Mouse (Mus musculus): ENCODE results near the gene Crtac1.

Gene Crtac1

DNA sequence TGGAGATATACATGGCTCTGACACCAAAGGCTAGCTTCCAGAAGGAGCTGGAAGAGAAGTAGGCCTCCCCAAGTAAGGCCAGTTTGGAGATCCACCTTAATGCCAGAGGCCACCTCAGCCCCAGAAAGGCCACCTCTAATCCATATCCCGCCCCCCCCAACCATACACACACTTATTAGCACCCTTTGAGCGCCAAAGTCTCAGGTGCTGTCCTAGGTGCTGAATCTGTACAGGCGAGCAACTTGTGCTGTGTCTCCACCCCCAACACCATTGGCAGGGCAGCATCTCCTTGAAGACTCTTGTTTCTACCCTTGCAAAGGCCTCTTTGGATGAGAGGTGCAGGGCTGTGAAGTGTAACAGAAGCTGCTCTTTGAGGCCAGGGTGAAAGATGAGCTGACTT is 6.4 kb downstream of the Crtac1 start:
- peak; percentile 49 for DNase-seq (ENCODE audit: low read depth)

DNA sequence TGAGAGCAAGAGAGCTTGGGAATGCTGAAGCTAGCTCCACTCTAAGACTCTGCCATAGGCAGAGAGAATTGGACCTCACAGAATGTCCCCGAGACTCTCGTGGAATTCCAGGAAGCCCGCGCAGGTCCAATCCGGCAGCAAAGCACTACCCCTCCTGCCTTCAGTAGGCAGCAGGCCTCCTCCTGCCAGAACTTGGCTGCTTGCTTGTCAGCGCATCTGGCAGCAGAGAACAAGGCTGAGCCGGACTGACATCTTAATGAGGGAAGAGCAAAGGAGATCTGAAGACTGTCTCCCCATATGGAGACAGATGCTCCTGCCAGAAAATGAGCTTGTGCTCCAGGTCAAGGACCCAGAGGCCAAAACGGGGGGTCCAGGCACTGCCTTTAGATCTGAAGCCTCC is 16.5 kb downstream of the Crtac1 start:
- DNase-seq (ENCODE audit: low read depth): no peak

DNA sequence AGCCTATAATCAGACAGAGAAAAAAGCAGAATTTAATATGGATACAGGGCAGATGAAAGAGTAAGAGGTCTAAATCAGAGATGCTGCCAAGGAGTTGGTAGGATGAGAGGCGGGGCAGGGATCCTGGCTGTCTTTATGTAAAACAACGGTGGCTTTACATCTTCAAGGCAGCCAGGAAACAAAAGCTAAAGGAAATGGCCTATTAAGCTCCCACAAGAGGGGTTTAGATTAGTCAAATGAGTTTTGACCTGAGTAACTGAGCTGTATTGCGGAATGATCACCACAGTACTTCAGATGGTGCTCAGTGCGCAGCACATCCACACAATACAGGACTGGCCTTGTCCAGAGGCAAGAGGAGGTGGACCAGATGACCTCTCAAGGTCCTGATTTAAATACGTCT is 21.7 kb downstream of the Crtac1 start:
- no peak for DNase-seq (ENCODE audit: low read depth)

DNA sequence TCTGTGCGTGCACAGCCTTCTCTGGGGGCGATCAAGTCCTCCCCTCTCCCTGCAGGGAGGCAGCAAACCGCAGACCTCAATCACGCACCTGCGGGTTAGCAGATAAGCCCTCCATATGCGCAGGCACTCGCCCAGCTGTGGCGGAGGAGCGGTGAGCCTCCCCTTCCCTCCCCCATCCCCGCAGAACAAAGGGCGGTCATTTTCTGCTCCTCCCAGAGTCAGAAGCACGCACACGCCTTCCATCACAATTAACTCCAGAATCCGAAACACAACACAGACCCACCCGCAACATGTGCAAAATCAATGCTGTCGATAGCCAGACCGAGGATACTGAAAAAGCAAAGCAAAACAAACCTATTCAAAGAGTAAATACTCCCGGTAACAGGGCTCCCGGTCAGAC is 22.4 kb downstream of the Crtac1 start:
- DNase-seq (ENCODE audit: low read depth): no peak

DNA sequence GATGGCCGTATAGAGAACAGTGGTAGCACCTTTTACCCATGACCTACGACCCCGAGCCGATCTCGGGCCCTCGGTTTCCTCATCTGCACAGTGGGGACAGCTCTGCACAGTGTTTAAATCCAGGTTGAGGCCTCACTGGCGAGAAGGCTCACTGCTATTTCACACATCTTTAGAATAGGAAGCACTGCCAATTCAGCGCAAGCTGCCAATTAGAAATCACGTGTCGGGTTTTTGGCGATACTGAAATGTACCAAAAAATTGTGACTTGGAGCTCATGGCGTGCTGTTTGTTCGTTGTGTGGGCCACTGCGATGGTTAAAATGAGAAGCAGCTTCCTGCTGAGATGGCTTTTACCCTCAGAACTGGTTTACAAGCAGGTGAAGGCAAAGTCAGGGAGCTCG is 27.2 kb downstream of the Crtac1 start:
- no peak for DNase-seq (ENCODE audit: low read depth)

DNA sequence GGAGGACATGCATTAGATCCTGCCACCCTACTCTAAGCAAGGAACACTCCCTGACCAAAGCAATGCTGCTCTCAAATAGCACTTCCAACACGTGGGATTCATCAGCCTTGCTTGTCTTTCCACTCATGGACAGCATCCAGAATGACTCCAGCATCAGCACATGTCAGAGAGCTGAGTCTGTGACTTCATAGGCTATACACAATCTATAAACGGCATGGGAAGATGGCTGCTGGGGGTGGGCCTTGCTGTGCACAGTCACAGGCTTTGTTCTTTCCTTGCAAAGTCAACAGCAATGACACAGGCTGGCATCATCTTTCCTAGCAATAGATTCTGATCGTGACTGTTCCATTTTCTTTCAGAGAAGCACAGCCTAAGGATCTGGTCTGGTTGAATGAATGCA is 31.6 kb downstream of the Crtac1 start:
- DNase-seq (ENCODE audit: low read depth): no peak

DNA sequence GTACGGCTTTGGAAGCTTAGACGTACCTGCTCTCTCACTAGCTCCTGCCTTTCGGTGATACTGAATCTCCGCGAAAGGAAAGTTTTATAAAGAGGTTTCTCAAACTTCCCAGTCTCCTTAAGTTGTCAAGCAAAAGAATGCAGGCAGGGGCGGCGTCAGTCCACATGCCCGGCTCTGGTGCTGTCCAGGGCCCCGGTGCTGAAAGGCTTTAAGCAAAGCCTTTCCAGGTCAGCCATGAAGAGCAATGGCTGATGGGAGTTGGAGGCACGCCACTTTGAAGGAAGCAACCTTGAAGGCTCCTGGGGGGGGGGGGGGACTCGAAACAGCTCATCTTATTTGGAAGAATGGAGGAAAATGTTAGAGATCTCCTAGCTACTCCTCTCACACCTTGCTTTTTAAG is 34.3 kb downstream of the Crtac1 start:
- peak; percentile 18 for DNase-seq (ENCODE audit: low read depth)

DNA sequence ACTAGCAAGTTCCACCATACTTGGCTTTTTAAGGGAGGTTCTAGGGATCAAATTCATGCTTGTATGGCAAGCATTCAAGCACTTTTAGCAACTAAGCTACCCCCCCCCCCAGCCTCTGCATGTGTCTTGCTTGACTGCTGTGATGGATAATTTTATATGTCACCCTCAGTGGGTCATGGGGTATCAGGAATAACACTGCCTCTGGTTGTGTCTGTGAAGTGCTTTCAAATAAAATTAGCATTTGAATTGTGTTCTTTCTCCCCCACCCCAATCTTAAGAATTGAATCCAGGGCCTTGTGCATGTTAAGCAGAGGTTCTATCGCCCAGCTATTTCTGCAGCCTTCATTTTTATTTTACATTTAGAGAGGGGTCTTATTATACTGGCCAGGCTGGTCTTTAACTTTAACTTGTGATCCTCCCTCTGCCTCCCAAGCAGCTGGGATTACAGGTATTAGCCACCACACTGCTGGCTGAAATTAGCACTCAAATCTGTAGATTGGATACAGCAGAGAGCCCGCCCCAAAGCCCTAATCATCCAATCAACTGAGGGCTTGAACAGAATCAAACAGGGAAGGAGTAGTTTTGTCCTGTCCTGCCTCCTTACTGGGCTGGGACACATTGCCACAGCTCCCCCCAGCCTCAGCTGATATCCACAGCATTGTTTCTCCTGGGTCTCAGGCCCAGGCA is 36.6 kb downstream of the Crtac1 start:
- DNase-seq (ENCODE audit: low read depth): no peak

DNA sequence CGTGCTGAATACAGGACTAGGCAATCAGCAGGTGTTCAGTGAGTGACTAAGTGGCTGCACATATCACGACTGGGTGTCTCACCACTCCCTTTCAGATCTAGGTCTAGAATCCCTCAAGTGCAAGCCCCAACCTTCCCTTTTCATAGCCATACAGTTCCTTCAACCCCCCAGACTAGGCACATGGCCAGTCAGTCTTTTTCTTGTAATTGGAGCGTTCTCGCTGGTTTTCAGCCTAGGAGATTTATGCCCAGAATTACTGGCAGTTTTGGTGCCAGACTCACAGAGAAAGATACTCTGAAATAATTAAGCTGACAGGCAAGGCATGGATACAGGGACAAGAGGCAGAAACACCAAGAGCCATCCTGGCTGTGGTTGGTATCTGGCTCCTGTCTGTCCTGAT is 37.7 kb downstream of the Crtac1 start:
- DNase-seq (ENCODE audit: low read depth): no peak

DNA sequence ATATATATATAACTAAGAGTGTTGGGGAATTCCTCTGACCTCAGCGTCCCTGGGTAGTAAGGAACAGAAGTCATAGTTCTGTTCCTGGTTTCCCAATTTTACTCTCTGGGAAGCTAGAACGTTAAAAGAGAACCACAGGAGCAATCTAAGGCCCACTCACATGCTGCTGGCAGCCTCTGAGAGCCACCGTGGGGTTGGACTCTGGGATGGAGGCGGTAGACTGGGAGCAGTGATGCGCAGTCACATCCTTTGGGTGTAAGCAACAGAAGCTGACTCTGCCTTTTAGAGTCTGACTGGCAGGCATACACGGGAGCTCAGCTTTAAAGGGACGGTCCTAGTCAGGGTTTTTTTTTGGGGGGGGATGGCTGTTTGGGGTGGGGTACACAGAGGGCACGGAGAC is 39.5 kb downstream of the Crtac1 start:
- no peak for DNase-seq (ENCODE audit: low read depth)

DNA sequence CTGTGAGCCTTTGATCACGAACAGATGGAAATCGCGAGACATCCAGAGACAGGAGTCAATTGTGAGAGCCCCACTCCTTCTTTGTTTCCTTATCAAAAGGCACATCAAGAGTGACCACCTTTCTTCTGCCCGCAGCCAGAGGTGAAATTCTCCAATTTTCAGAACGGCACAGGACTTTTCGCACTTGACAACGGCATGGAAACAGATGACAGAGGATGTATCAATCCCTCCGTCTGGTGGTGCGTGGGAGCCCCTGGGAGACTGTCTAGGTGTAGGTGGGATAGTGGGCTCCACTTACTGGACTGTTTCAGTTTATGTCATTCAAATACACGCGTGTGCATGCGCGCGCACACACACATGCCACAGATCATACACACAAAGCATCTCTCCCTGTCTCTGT is 42.0 kb downstream of the Crtac1 start:
- DNase-seq (ENCODE audit: low read depth): no peak

DNA sequence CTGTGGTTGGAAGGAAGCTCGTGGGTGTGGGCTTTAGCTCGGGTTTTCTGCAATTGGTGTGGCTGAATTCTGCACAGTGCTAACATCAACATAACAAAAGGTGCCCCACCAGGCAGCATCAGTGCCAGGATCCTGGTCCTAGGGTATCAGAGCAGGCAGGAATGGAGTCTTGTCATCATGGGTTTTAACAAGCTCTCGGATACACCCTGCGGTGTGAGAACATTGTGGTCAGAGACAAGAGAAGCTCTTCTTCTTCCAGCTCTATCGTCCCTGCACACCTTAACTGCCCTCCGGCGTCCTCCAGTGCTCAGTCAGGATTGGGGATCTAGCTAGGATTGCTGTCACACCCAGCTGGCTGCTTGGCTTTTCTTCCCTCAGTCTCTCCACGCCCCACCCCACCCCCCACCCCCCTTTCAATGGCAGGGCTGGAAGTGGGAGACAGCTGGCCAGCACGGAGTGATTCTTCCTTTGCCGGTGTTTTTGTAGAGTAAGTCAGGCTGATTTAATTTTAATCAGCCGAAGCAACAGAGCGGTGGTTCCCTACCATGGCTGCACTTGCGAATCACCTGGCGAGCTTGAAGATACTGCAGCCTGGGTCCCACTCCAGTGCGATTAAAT is 46.5 kb downstream of the Crtac1 start:
- no peak for DNase-seq (ENCODE audit: low read depth)

DNA sequence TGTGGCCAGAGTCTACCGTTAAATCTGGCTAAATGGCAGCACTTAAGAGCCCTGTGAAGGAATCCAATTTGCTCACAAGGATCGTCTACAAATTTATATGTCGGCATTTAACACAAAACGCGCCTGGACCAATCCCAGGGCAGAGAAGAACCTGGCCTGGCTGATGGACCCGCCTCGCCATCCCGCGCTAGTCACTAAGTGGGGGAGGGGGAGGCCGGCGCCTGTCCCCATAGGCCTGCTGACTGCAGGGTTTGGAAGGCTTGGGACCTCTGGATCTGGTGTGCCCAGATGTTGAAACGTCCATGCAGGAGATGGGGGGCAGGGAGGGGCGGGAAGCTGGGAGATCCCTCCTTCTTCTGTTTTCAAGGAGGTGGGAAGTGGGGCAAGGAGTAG is 50.6 kb downstream of the Crtac1 start:
- no peak for DNase-seq (ENCODE audit: low read depth)

DNA sequence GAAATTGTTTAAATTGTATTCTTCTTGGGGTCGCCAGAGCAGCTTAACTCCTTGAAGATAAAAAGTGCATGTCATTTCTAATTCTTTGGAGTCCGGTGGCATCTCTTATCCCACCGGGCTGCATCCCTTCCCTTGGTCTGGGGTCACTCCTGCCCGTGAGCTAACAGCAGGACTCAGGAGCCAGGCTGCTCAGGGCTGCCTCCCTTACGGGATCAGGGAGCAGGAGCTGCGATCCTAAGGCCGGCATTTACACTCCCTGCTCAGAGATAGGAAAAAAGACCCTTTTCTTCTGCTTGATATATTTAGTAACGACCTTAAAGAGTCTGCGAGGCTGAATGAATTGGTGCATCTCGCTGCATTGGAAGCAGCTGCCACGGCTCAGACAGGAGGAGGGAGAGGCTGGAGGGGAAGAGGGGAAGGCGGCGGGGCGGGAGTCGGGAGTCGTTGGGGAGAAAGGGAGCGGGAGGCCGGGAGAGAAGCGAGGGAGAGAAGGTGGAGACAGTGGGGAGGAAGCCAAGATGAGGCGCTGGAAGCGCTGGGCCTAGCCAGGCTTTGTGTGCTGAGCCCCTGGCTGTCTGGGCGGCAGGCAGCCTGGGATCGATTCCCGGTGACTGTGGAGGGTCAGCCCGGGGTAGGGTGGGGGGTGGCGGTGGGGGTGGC is 51.1 kb downstream of the Crtac1 start:
- no peak for DNase-seq (ENCODE audit: low read depth)

DNA sequence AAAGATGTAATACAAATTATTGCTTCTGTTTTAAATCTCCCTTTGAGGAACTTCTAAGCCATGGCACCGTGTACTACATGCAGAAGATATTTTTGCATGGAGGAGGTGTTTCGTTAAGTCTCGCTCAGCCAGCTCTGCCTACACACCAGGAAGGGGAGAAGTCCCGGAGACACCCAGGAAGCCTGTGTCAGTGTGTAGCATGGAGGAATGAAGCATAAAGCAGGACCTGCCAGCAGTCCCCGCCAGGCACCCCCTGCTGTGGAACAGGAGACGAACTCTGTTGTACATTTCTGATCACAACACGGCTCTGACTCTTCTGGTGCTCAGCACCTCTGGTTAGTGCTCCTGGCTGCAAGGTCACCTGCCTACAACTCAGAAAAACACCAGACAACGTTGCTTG is 51.8 kb downstream of the Crtac1 start:
- DNase-seq (ENCODE audit: low read depth): no peak

DNA sequence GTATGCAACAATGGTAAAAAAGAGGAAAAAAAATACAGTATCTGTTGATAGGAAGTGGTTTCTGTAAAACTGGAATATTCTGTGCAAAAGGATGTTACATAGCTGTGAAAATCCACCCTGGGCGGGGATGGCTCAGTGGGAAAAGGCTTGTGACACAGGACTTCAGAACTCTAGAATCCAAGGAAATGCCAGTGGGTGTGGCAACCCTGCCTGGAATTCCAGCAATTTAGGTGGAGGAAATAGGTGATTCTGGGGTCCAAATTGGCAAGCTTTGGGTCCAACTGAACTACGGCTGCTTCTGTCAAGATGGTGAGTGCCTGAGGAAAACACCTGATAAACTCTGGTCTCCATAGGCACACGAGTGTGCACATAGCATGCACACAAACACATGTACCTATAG is 54.4 kb downstream of the Crtac1 start:
- no peak for DNase-seq (ENCODE audit: low read depth)

DNA sequence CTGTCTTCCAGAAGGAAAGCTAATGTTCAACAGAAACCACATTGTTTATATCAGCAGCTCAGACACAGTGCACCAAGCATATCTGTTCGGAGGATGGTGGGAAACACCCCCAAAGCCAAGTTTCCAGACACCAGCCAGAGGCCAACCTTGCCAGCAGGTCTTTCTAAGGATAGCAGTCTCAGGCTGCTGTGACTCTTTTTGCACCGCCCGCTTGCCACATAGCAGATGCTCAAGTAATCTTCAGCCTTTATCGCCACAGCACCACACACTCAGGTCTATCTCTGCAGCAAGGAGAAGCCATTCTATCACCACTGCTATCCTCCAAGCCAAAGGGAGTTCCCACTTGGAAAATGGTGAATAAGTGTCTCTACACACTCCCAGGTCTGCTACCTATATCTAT is 68.0 kb downstream of the Crtac1 start:
- DNase-seq (ENCODE audit: low read depth): no peak

DNA sequence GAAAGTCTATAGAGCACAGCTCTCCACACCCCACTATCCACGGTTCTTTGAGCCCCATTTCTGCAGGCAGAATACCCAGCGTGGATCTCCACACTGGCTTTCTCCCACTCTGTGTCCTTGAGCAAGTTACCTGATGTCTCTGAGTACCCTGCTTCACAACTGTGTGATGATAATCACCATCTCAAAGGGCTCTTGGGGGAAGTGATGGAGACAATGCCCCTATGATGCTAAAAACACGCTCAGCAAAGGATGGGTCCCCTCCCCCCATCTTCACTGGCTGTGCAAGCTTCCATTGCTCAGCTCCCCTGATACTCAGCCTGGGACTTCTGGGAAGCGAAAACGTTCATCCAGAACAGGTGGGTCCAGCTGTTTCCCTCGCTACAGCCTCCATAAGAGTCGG is 73.2 kb downstream of the Crtac1 start:
- no peak for DNase-seq (ENCODE audit: low read depth)

DNA sequence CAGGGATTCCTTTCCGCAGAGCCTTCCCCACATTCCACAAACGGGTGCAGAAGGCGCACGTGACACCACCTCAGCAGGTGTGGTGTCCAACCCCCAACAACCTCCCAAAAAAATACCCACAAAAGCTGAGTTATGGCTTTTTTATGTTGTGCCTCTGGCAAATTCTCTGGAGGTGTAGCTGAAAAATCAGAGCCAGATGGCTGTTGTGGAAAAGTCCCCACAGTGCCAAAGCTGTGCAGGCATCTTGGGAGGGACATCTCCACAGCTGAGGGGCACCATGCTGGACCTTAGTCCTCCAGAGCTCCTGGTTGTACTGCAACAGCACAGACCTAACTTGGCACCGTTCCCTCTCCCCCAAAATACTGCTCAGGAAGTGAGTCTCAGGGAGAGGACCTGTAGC is 74.7 kb downstream of the Crtac1 start:
- no peak for DNase-seq (ENCODE audit: low read depth)

DNA sequence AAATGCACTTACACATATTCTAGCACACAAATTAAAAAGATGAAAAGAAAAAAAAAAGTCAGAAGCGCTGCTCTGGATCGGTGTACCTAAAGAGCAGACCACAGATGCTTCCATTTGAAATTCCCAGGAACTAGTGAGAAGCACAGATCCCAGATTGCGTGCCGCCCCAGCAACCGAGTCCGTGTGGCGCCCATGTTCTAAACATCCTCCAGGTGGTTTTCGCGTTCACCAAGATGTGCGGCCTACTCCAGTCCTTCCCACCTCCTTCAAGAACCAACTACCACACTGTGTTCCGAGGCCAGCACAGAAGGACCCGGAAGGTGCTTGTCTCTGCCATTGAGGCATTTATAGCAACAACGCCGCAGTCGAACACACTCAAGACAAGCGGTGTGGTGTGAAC is 76.1 kb downstream of the Crtac1 start:
- no peak for DNase-seq (ENCODE audit: low read depth)

DNA sequence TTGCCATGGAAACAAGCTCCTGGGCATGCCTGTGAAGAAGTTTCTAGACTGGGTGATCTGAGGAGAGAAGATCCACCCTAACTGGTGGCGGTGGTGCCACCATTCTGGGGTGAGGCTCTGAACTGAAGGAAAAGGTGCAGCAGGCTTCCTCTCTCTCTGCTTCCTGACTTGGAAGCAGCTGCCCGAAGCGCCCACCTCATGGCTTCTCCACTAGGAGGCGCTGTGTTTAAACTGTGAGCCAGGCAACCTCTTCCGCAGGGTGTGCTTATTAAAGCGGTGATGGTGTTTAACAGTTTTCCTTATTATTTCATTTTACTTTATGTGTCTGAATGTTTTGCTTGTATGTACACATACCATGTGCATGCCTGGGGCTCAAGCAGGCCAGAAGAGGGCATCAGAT is 90.4 kb downstream of the Crtac1 start:
- DNase-seq (ENCODE audit: low read depth): peak; percentile 46

DNA sequence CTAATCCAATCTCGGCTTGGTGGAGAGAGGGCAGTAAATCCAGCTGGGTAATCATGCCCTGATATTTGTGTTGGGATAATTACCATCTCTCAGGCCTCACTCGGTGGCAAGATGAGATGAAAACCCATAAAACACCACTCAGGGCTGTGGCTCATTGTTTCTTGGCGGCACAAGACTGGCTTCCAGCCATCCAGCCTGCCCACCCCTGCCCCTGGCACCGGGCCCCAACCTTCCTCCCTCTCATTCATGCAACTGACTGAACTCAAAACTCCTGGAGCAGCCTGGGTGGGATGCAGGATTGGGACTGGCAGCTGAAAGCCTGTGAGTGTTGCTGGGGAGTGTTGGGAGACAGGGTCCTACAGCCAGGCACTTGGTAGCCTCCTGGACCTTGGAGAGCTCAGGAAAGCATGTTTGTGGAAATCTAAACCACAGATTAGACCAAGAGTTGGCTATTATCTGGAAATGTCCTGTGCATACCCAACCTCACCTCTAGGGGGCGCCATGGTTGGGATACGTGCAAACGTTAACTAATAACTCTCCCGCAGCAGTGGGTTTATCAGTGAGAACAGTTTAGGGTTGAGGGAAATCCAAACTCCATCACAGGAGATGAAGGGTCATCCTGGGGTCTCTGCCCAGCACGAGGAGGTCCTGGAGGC is 99.4 kb downstream of the Crtac1 start:
- peak; percentile 5 for DNase-seq (ENCODE audit: low read depth)

DNA sequence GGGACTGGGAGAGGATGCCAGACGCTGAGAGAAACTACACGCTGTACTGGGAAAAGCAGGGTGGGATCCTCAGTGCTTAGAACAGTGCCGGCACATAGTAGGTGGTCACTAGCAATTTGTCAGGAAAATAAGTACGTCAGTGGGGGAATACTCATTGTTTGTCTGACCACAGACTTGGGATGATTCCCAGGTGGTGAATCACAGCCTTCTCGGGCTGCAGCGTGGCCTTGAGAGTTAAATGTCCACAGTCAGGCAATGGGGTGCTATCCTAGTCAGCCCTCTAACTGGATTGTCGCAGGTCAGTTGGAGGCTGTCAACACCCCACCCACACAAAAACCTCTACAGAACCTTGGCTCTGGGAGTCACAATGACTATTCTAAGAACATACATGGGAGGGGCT is 100.1 kb downstream of the Crtac1 start:
- DNase-seq (ENCODE audit: low read depth): no peak

Measured in 416B (cell line).